Mouse (Mus musculus) cortical plate, adult 2 months (tissue): Measurements from ENCODE around the gene Sdc4.

Experiments used
- CTCF ChIP-seq: fragments of 200-500 bp; IDR thresholded peaks from 2 replicates; pipeline ENCODE4 v1.5.1; 2011; ENCODE audit warnings: mild to moderate bottlenecking, control low read depth, low read length; ENCODE audit not compliant: insufficient read depth; ENCODE audit errors: extremely low read depth
- POLR2A ChIP-seq: fragments of 200-500 bp; IDR thresholded peaks from 2 replicates; pipeline ENCODE4 v1.6.1; 2011; ENCODE audit warnings: mild to moderate bottlenecking, low read length, control low read depth; ENCODE audit not compliant: insufficient read depth; ENCODE audit errors: extremely low read depth

DNA sequence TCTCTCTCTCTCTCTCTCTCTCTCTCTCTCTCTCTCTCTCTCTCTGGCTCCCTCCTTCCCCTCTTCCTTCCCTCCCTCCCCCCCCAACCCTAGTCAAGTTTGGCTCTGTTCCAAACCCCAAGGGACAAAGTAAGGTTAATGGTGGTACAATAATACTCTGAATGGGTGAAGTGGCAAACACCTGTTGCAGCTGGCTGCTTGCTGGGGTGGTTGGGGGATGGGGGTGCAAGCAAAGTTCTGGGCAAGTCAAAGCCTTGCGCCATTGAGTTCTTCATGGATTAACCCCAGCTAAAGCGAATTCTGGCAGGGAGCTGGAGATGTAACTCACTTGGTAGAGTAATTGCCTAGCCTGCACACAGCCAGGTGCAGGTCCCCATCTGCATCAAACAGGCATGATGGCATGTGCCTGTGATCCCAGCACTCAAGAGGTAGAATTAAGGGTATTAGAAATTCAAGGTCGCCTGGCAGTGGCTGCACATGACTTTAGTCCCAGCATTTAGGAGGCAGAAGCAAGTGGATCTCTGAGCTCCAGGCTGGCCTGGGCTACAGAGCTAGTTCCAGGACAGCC lies 25.3 kb downstream of the Sdc4 start:
- TF ChIP-seq POLR2A, result no peak
- TF ChIP-seq CTCF, result no peak
